Mouse (Mus musculus) adrenal gland, postnatal 10 days (tissue): ENCODE data around the gene Rasgef1a. TPM values are rescaled to one million over a fixed set of nuclear protein-coding genes. Genes with fewer than 3 reads are reported as not detected.

Source experiments
- DNase-seq: peaks from one replicate; pipeline ENCODE4 v3.0.0; 2021; ENCODE audit warnings: mixed read lengths
- total RNA-seq, 2 experiments: library from RNA; stranded (reverse); gene quantifications; 2 replicates each; pipeline ENCODE4 v1.2.3; 2021

The Rasgef1a gene
- total RNA-seq, 2 experiments from 2014 or later = 0.21 to 0.36 TPM

- DNase-seq = no peak
Measured at GRCm38 (mm10) chr6:118074151-118074550, 62.9 kb downstream of the Rasgef1a start.

- no peak for DNase-seq
Measured at GRCm38 (mm10) chr6:118076256-118076655, 65.0 kb downstream of the Rasgef1a start.

- DNase-seq = no peak
Measured at GRCm38 (mm10) chr6:118076748-118077147, 65.5 kb downstream of the Rasgef1a start.

GRCm38 (mm10) chr6:118077421-118077820 lies 66.2 kb downstream of the Rasgef1a start:
- DNase-seq = no peak

DNA sequence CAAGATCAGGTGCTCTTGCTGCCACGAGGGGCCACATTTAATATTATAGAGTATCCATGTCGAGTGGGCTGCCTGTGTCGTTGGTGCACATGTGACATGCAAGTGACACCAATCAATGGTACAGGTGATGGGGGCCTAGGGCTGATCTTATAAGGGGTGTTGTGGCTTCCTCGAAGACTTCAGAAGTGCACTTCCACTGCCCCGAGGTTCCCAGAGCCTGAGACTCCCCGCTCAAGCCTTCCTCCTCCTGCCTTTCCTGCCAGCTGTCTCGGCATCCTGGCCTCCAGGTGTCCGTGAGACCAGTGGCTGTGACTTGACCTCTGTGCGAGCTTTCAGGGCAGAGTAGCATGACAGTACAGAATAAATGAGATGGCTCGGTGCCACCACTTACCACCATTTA lies 67.5 kb downstream of the Rasgef1a start:
- DNase-seq = no peak

GRCm38 (mm10) chr6:118079292-118079691 lies 68.1 kb downstream of the Rasgef1a start:
- DNase-seq = no peak

DNA sequence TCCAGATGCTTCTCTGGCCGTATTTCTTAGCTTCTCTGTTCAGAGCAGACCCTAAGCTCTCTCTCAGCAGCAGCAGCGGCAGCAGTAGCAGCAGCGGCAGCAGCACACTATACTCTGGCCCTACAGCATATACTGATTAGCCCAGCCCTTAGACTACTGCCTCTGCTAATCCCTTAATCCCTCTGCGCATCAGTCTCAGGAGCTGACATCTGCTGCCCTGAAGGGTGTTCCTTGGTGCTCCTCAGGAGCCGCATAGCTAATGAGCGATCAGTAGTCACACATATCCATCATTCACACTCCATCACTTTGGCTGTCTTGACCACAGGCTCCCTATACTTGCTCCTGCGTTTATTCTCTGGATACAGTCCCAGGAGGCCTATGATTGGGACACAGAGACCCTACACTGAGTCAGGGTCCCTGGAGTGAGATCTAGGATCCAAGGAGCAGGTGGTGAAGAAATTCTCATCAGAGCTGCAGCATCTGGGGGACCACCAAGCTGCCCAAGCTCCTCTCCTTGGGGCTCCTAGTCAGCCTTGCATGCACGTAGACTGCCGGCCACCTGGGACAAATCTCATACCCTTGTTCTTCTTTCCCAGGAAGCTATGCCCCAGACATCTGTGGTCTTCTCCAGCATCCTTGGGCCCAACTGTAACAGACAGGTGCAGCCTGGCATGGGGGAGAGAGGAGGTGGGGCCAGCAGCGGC lies 68.7 kb downstream of the Rasgef1a start:
- no peak for DNase-seq

- no peak for DNase-seq
Measured at GRCm38 (mm10) chr6:118080711-118081110, 69.5 kb downstream of the Rasgef1a start.

DNA sequence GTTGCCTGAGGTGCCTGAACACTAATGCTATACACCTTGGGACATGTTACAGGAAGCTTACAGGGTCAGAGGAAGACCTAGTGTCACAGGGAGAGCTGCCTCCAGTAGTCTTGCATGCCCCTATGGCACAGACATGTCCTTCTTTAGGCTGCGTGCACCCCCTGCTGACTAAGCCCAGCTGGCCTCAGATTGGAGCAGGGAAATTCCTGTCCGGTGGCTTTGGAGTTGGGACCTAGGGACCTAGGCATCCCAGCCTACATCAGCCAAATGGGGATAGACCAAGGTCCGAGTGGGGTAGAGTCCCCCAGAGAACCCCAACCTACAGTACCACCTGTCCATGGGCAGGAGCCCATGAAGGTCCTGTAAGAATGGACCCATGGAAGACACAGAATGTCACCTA lies 71.1 kb downstream of the Rasgef1a start:
- DNase-seq = no peak

DNA sequence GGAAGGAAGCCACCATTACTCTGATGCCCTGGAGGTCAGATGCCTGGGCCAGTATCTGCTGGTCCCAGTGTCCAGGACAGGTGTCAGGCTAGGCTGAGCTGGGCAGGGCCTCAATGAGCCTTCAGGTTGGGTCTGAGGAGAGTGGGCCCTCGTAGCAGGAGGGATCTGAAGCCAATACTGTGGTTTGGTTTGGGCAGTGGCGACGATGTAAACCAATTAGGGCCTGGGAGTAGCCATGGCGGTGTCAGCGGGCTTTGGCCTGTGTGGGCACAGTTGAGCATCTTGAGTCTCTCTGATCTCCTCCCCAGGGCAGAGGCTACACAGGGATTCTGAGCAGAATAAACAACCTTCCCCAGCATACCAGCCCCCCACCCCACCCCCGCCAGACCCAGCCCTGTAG lies 72.4 kb downstream of the Rasgef1a start:
- no peak for DNase-seq

DNA sequence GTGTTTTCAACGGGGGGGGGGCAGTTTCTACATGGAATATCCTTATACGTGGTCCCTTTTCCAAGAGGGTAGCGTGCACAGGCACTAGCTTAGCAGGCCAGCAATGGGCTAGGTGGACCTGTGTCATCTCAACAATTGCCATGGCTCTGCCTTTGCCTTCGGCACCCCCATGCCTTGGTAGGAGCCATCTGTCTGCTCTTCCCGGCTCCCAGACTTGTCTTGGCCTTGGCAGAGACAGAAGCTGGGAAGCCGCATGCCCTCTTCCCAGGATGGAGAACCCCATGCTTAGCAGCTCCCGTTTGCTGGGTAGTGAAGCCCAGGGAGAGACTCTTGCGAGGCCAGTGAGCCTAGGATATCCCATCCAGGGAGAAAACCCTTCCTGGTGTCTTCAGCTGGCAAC lies 73.4 kb downstream of the Rasgef1a start:
- no peak for DNase-seq

DNA sequence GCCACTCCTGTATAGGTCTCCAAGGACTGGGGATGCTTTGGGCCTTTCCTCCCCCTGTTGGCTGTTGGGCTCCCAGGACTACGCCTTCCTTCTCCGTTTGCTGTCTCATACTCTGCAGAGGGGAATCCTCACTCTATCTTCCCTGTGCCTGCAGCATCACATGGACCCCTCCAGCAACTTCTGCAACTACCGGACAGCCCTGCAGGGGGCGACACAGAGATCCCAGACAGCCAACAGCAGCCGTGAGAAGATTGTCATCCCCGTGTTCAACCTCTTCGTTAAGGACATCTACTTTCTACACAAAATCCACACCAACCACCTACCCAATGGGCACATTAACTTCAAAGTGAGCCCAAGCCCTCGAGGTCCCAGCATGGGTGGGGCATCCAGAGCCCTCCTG lies 76.7 kb downstream of the Rasgef1a start:
- DNase-seq = no peak

DNA sequence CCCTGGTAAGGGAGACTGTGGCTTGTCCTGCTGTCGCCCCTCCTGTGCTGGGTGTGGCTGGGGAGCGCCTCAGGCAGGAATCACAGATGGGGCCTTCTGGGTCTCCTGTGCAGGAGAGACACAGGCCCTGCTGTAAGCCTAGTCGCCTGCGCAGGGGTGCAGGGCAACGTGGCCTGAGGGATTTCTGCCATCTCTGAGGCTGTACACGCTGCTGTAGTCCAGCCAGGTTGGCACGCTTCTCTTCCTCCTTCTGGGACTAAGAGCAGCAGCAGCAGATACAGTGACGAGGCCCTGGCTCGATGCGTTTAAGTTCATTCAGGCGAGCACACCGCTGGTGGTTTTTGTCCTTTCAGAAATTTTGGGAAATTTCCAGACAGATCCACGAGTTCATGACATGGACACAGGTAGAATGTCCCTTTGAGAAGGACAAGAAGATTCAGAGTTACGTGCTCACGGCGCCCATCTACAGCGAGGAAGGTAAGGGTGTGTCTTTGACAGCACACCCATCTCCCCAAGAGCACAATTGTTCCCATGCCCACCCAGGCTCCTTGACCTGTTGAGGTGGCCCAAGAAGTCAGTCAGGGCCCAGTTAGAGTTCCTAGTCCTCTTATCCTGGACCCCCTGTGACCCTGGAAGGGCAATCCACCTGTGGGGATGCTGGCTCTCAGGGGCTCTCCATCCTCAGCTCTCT lies 77.7 kb downstream of the Rasgef1a start:
- DNase-seq = no peak

DNA sequence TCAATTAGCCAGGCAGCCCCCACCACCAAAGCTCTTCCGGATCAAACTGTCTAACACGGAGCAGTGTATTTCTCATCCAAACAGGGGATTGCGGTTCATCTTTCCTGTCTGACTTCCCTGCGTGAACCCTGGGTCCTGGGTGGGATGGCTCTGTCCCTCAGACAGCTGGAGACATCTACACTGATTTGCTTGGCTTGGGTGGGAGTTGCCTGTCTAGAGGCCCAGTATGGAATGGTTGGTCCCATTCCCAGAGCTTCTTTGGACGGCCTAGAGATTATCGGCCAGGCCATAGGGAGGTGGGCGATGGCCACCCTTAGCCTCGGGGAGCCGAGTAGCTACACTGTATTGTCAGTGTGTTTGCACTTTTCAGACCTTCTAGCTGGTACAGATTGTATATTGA lies 79.6 kb downstream of the Rasgef1a start:
- DNase-seq = no peak

DNA sequence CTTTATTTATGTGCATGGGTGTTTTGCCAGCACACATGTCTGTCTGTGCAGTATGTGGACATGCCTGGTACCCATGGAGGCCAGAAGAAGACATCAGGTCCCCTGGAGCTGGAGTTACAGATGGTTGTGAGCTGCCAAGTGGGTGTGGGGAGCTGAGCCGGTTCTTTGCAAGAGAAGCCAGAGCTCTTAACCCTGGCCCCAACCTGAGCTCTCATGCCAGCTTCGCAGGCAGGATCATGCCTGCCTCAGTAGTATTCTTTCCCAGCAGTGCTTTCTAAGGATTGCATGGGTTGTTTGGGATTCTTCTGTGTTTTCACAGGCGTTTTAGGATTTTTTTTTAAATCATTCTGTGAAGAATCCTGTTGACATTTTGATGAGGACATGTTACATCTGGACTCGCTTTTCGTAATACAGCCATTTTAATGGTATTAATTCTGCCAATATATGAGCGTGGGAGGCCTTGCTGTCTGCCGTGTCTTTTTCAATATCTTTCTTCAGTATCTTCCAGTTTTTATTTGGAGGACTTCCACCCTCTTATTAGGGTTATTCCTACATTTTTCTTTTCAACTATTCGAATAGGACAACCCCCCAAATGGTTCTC lies 86.6 kb downstream of the Rasgef1a start:
- DNase-seq = no peak

GRCm38 (mm10) chr6:118099311-118099802 lies 88.1 kb downstream of the Rasgef1a start:
- DNase-seq = no peak

- DNase-seq = no peak
Measured at GRCm38 (mm10) chr6:118111810-118112209, 100.6 kb downstream of the Rasgef1a start.

DNA sequence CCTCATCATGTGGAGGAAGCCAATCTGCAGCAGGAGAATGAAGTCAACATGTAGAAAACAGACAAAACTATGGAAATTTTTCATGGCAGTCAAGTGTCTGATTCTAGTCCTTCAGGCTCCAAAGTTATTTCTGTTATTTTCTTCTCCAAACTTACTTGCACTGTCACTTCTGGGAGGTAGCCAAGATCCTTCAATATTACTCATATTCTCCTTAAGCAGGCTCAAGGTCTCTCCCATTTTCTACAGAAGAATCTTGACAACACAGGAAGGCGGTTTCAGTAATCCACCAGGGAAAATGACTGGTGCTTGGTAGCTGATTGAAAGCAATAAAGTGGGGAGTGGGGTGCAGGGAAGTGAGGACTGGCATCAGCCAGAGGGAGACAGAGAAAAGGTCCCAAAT lies 111.5 kb downstream of the Rasgef1a start:
- DNase-seq = no peak

DNA sequence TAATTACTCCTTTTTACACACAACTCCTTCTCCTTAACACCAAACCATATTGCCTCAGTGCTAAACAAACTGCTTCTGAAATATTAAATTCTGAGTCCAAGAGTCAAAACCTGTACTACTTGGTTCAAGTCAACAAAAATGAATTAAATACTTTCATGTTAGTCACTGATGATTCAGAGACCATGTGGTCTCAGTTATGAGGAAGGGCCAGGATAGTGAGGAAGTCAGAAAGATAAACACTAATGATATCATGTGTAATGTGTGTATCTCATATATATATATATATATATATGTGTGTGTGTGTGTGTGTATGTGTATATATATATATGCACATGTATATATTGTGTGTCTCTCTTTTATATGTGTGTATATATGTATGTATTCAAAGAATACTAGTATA lies 115.3 kb downstream of the Rasgef1a start:
- no peak for DNase-seq

DNA sequence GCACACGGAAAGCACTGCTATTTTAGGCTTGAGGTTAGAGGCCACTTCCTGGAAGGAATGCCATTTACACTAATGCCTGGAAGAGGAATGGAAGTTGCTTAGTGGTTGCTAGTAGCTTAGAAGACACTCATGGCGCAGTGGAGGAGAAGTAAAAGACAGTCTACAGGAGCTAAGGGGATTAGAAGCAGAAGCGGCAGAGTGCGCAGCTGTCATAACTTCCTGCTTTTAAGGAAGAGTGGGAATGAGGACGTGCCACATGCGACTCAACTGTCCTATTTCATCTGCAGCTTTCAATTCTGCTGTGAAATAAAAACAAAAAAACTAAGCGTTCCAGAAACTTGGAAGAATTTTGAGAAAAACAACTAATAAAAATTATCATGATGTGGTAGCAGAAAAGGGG lies 116.0 kb downstream of the Rasgef1a start:
- DNase-seq = no peak

- no peak for DNase-seq
Measured at GRCm38 (mm10) chr6:118127827-118128487, 116.7 kb downstream of the Rasgef1a start.

DNA sequence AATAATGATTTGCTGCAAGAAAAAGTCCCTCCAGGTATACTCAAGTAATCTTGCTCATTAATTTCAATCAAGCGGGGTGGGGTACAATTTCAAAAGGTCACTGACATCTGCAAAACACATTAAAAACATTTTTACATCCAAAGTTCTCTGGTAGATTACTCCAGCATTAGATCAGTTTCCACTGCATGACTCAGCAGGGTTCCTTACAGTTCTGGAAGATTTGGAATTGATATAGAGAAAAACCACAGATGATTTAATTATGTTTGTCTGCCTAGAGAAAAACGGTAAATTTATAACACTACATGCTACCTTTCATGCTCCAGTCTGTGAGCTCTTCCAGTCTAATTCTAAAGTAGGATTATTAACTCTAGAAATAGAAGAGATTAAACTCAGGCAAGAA lies 118.8 kb downstream of the Rasgef1a start:
- DNase-seq = no peak

DNA sequence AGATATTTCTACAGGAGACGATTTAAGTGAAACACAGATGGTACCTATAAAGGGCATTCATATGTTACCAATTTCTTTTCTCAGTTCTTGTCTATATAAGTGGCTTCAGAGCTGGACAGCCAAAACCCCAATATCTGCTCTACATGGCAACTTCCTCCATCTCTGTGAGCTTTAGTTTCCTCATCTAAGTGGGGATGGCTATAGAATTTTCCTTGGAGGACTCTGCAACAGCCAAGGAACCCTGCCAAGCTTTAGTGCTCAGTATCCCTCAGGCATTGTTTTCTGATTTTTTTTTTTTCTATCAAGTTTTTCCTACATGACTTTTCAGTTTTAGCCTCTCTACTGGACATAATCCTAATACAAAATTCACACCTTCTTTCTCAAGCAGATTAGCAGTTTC lies 123.2 kb downstream of the Rasgef1a start:
- DNase-seq = no peak
